Mouse (Mus musculus): ENCODE measurements around the gene Ly6g6e.

DNA sequence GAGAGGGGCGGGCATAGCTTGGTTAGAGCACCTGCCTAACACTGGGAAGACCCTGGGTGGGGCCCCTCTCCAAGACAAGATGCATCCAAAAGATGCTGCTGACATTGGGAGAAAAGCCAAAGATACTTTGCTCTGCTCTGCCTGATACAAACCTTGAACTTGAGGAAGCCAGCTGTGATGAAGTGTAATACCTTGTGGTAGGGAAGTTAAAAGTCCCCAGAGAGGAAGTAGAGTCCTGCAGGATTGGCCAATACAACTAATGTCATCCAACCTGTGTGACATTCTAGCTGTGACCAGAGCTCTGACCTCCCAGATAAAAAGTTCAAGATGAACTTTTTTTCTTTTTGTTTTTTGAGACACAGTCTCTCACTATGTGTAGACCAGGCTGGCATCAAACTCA is 48.4 kb downstream of the Ly6g6e start:
- TF ChIP-seq POLR2A (IDR thresholded peaks at IDR 0.05; ENCODE audit: low read depth, low read length) (no peak), CTCF (IDR thresholded peaks at IDR 0.05; ENCODE audit: extremely low read depth, insufficient read length, insufficient replicate concordance, low read depth, low read length) (no peak)

All from small intestine, adult 2 months (tissue).